Mouse (Mus musculus): ENCODE results near the gene Otos. TPM values are rescaled to one million over a fixed set of nuclear protein-coding genes. Genes with fewer than 3 reads are reported as not detected.

The Otos gene
- polyA plus RNA-seq, 1 experiment from 2014 or later: 0.24 TPM

- Histone ChIP-seq H3K4me1 (ENCODE audit: control insufficient read depth, insufficient read depth, low read length) (no peaks in the 10 kb centered on the region), H3K4me2 (ENCODE audit: low read depth, low read length) (no peak within 1 kb of the TSS), H3K9ac (ENCODE audit: low read length) (no peak within 1 kb of the TSS), H3K4me3 (ENCODE audit: low read length) (no peak within 1 kb of the TSS), H3K27me3 (ENCODE audit: control insufficient read depth, insufficient read depth, low read length) (peaks cover 6% of the 10 kb centered on the region; the same call in 1 of the 2 replicates), H3K9me3 (replicated peaks; ENCODE audit: control insufficient read depth, low read length) (no peaks in the 10 kb centered on the region), H3K27ac (ENCODE audit: low read length) (no peak within 1 kb of the TSS), H3K36me3 (ENCODE audit: control insufficient read depth, insufficient read depth) (no peaks in the 10 kb centered on the region)
- 79% methylated on average over 1 of the region's 1 CpGs for WGBS
- no peak for ATAC-seq (replicated peaks; ENCODE audit: extremely low read depth, insufficient read depth, low FRiP score)
These were observed 43.2 kb downstream of the Otos start, which contains the start of gene Olfr1410 for GRCm38 (mm10) chr1:92605482-92605881. Olfr1410 (plus strand) TSS chr1:92605782.

DNA sequence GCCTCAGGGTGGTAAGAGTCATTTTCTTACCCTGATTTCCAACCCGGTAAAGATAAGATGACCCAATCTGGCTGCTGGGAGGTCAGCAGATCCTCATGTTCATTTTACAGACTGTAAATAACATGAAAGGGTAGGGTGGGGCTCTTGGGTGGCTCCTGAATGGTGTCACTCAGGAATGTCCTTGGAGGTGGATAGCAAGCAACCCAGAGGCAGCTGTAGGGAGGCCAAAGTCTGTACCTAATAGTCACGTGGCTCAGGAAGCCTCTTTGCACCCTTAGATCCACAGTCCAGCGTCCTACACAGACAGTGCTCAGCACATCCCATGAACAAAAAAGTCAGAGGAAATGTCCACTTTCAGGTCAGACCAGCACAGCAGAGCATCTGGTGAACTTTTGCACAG is 52.6 kb downstream of the Otos start:
- Histone ChIP-seq H3K27me3 (ENCODE audit: control insufficient read depth, insufficient read depth, low read length) (no peaks in the 10 kb centered on the region), H3K4me2 (ENCODE audit: low read depth, low read length) (no peak overlapping the region), H3K36me3 (ENCODE audit: control insufficient read depth, insufficient read depth) (no peaks in the 10 kb centered on the region), H3K4me1 (ENCODE audit: control insufficient read depth, insufficient read depth, low read length) (no peaks in the 10 kb centered on the region), H3K9ac (ENCODE audit: low read length) (no peak overlapping the region), H3K27ac (ENCODE audit: low read length) (no peak overlapping the region), H3K4me3 (ENCODE audit: low read length) (no peak overlapping the region), H3K9me3 (replicated peaks; ENCODE audit: control insufficient read depth, low read length) (no peaks in the 10 kb centered on the region)
- ATAC-seq (replicated peaks; ENCODE audit: extremely low read depth, insufficient read depth, low FRiP score): no peak
- whole genome bisulfite sequencing: 66% methylated on average over 3 of the region's 3 CpGs

Other genes with a start within 250 kb of the Otos start
- 654 and 684 TPM in 2 replicates for gene Ndufa10, start 175.0 kb downstream of the Otos start, polyA plus RNA-seq (2015; fragmentation: Nextera tagmentation; extraction: Ambion mirVana)
- gene Olfr1416, start 163.7 kb downstream of the Otos start, polyA plus RNA-seq (2015; fragmentation: Nextera tagmentation; extraction: Ambion mirVana): not detected in 2 replicates
- not detected in 2 replicates for gene Olfr1415, start 152.7 kb downstream of the Otos start, polyA plus RNA-seq (2015; fragmentation: Nextera tagmentation; extraction: Ambion mirVana)
- not detected in 2 replicates for gene Olfr1414, start 130.2 kb downstream of the Otos start, polyA plus RNA-seq (2015; fragmentation: Nextera tagmentation; extraction: Ambion mirVana)
- gene Olfr1413, start 77.5 kb downstream of the Otos start, polyA plus RNA-seq (2015; fragmentation: Nextera tagmentation; extraction: Ambion mirVana): not detected in 2 replicates
- not detected in 2 replicates for gene Olfr1412, start 63.1 kb downstream of the Otos start, polyA plus RNA-seq (2015; fragmentation: Nextera tagmentation; extraction: Ambion mirVana)
- gene Olfr1411, start 54.4 kb downstream of the Otos start, polyA plus RNA-seq (2015; fragmentation: Nextera tagmentation; extraction: Ambion mirVana): not detected in 2 replicates
- not detected in 2 replicates for gene Olfr1410, start 43.1 kb downstream of the Otos start, polyA plus RNA-seq (2015; fragmentation: Nextera tagmentation; extraction: Ambion mirVana)
- not detected in 2 replicates for gene Olfr12, start 31.1 kb downstream of the Otos start, polyA plus RNA-seq (2015; fragmentation: Nextera tagmentation; extraction: Ambion mirVana)
- 342 and 383 TPM in 2 replicates for gene Cops9, start 6.9 kb downstream of the Otos start, polyA plus RNA-seq (2015; fragmentation: Nextera tagmentation; extraction: Ambion mirVana)
- 68.0 and 70.4 TPM in 2 replicates for gene Gpc1, start 182.8 kb upstream of the Otos start, polyA plus RNA-seq (2015; fragmentation: Nextera tagmentation; extraction: Ambion mirVana)

All from heart, embryonic 16.5 days (tissue).